Mouse (Mus musculus) leukemia stem cell, adult 10-12 weeks (primary cell): Measurements from ENCODE around the gene Inhba. TPM values are rescaled to one million over a fixed set of nuclear protein-coding genes. Genes with fewer than 3 reads are reported as not detected.

Experiments used
- polyA plus RNA-seq: library from polyadenylated mRNA; stranded (reverse); fragments of >175 nt; gene quantifications from 2 replicates; pipeline ENCODE4 v1.2.3, GENCODE M21; 2012; ENCODE audit warnings: low replicate concordance

Gene Inhba
- polyA plus RNA-seq, result 0.08 TPM in 1 of 2 replicates, not detected in the other

GRCm38 (mm10) chr13:16011372-16012242 lies at the start of gene Inhba:
Gene Inhba (plus strand): TSS chr13:16011851.

